Mouse (Mus musculus): ENCODE measurements around the gene Ctnnbl1.

DNA sequence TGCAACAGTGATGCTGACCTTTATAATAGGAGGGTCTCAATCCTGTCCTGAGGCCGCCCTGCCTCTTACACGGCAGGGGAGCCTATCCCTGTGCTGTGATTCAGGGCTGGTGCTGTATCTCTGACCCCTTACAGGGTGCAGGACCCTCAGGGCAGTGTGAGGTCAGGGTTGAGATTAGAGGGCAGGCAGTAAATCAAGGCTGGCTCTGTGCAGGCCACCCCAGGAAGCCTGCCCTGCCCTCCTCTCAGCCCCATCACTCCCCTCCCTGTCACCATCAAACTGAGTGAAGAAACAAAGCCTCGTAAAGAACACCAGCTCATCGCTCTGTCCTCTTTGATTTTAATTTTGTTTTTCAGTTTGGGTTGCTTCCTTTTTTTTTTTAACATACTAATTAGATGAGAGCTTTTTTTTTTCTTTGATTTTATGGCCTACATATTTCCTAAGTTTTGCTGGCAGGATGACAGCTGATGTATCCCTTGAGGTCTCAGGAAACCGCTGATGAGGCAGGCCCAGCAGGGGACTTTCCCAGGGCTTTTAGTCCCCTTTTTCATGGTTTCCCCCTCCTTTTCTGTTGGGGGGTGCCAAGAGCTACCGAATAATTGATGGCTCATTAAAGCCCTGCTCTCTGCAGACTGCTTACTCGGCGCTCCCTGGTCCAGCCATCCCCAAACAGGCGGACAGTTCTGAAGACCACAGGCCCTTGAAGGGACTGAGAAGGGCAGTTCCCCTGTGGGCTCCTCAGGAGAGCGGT lies 150.2 kb downstream of the Ctnnbl1 start:
- no peak for TF ChIP-seq GATA1 (IDR thresholded peaks at IDR 0.05; ENCODE audit: low read length)
- TF ChIP-seq TAL1 (IDR thresholded peaks at IDR 0.05; ENCODE audit: low read length) = no peak

Data from erythroblast, embryonic 14.5 days (primary cell).